Mouse (Mus musculus) kidney, embryonic 16.5 days (tissue): ENCODE data around the gene Olfr373. TPM values are rescaled to one million over a fixed set of nuclear protein-coding genes. Genes with fewer than 3 reads are reported as not detected.

Experiments used
- ATAC-seq: fragments of 200-750 bp; cut with Nextera tagmentation; 2 replicates; pipeline ENCODE4 v1.8.0; 2017; ENCODE audit warnings: moderate TSS enrichment; ENCODE audit not compliant: low FRiP score, low TSS enrichment
- H3K27ac ChIP-seq: fragments of 300-500 bp; sonication (generic); 2 replicates; pipeline ENCODE4 v1.5.1; 2014; ENCODE audit warnings: low read length
- H3K27me3 ChIP-seq: fragments of 300-500 bp; sonication (generic); 2 replicates; pipeline ENCODE4 v1.6.1; 2014; ENCODE audit warnings: low read length, control low read depth, mixed read lengths; ENCODE audit not compliant: insufficient read depth
- H3K36me3 ChIP-seq: fragments of 300-500 bp; sonication (generic); 2 replicates; pipeline ENCODE4 v1.6.1; 2014; ENCODE audit warnings: low read length, control low read depth, mixed read lengths; ENCODE audit not compliant: insufficient read depth
- H3K4me1 ChIP-seq: fragments of 300-500 bp; sonication (generic); 2 replicates; pipeline ENCODE4 v1.6.1; 2014; ENCODE audit warnings: low read length, control low read depth, mixed read lengths; ENCODE audit not compliant: insufficient read depth
- H3K4me2 ChIP-seq: fragments of 300-500 bp; sonication (generic); replicated peaks from 2 replicates; pipeline ENCODE4 v1.6.1; 2014; ENCODE audit warnings: low read depth, low read length
- H3K4me3 ChIP-seq: fragments of 300-500 bp; sonication (generic); 2 replicates; pipeline ENCODE4 v1.5.1; 2014; ENCODE audit warnings: mild to moderate bottlenecking, low read length
- H3K9ac ChIP-seq: fragments of 300-500 bp; sonication (generic); replicated peaks from 2 replicates; pipeline ENCODE4 v1.6.1; 2014; ENCODE audit warnings: low read length
- H3K9me3 ChIP-seq: fragments of 300-500 bp; sonication (generic); 2 replicates; pipeline ENCODE4 v1.6.1; 2016; ENCODE audit warnings: low read length, control low read depth
- WGBS: fragments of 180-500 bp; shearing (Covaris S2); extraction: QIAGEN DNeasy Blood & Tissue Kit; methylation state at CpG from one replicate; pipeline ENCODE4 v1.1.7; 2014; 5-methylcytosine and 5-hydroxymethylcytosine counted together
- polyA plus RNA-seq: library from polyadenylated mRNA; unstranded; fragments of >200 nt; fragmentation: Nextera tagmentation; extraction: Ambion mirVana; gene quantifications from 2 replicates; pipeline ENCODE4 v1.2.1, GENCODE M21; 2015

Olfr373 gene
- polyA plus RNA-seq, 1 experiment from 2014 or later = not detected

DNA sequence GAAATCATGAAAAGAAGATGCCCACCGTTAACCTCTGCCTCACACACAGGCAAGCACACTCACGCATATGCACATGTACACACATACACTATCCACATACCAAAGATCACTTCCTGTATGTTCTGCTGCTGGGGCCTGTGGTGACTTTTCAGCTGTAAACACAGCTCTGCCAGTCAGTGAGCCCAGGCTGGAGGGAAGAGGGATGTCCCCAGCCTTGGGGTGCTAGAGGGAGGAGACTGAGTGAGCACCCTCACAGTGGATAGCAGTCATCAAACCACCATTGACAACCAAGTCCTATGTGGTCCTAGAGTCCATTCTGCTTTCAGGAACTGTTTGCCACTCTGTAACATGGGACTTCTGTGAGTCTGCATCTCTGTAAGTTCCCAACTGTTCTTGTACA is 48.9 kb downstream of the Olfr373 start:
- H3K27ac ChIP-seq = peak overlapping the region; percentile 51
- ATAC-seq = no peak
- 72% methylated on average over 2 of the region's 2 CpGs for WGBS
- H3K4me2 ChIP-seq = no peak overlapping the region
- H3K27me3 ChIP-seq = no peaks in the 10 kb centered on the region
- no peaks in the 10 kb centered on the region for H3K36me3 ChIP-seq
- H3K9me3 ChIP-seq = no peaks in the 10 kb centered on the region
- H3K4me1 ChIP-seq = peaks cover 10% of the 10 kb centered on the region
- no peak overlapping the region for H3K9ac ChIP-seq
- H3K4me3 ChIP-seq = no peak overlapping the region

DNA sequence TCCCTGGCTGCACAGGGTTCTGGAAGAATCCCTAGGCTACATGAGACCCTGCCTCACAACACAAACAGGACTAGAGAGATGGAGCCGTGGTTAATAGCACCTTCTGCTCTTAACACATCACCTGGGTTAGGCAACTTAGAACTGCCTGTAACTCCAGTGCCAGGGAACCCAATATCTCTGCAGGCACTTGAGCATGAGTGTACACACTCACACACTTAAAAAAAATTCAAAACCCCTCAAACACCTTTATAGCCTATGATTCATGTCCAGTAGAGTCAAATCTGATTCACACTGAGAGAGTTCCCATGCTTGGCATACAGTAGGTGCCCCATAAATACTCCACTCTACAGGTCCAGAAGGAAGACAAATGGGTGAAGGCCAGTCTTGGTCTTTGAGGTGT is 49.4 kb downstream of the Olfr373 start:
- Histone ChIP-seq H3K4me2 (no peak overlapping the region), H3K27ac (peak overlapping the region; percentile 51; the same call in 1 of the 2 replicates), H3K9ac (no peak overlapping the region), H3K4me3 (no peak overlapping the region), H3K4me1 (peaks cover 15% of the 10 kb centered on the region), H3K27me3 (no peaks in the 10 kb centered on the region), H3K9me3 (no peaks in the 10 kb centered on the region), H3K36me3 (no peaks in the 10 kb centered on the region)
- WGBS = 75% methylated on average over 1 of the region's 1 CpGs
- no peak for ATAC-seq

DNA sequence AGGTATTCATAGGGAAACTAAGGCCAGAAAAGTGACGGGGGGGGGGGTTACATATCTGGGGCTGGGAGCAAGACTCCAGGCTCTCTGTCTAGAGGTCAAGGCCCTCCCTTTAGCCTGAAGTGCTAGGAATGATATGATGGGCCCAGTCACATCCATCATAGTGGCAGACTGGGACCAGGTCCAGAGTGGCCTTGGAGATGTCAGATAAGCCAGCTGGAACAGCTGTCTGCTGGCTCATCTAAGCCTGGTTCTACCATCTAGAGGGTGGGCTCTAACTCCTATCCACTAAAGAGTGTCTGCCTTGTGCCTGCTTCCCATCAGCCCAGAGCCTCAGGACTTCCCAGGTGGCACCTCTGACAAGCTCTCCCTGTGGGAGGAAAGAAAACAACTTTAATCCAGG is 49.9 kb downstream of the Olfr373 start:
- 72% methylated on average over 1 of the region's 1 CpGs for WGBS
- Histone ChIP-seq H3K4me1 (peaks cover 19% of the 10 kb centered on the region), H3K36me3 (no peaks in the 10 kb centered on the region), H3K4me2 (no peak overlapping the region), H3K9me3 (no peaks in the 10 kb centered on the region), H3K9ac (no peak overlapping the region), H3K27me3 (no peaks in the 10 kb centered on the region), H3K27ac (peak overlapping the region; percentile 11; the same call in 1 of the 2 replicates), H3K4me3 (no peak overlapping the region)
- no peak for ATAC-seq

DNA sequence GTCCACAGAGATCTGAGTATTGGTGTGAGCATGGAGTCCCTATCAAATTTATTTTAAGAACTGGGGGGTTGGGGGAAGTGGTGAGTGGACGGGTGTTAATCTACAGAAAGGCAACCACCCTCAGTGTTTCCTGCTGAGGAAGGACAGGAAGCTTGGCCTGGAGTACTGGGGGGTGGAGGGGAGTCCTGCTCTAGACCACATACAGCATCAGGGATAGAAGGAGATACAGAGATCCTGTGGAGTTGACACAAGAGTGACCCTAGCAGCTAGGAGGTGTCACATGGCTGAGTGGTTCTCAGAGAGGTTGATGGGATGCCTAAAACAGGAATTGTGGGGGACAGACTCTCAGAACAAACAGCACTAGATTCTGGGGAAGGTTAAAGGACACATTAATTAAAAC is 50.5 kb downstream of the Olfr373 start:
- Histone ChIP-seq H3K36me3 (peaks cover 5% of the 10 kb centered on the region; the same call in 1 of the 2 replicates), H3K4me3 (no peak overlapping the region), H3K4me1 (peaks cover 19% of the 10 kb centered on the region), H3K4me2 (no peak overlapping the region), H3K9ac (no peak overlapping the region), H3K27ac (peak overlapping the region; percentile 11; the same call in 1 of the 2 replicates), H3K9me3 (no peaks in the 10 kb centered on the region), H3K27me3 (no peaks in the 10 kb centered on the region)
- 13% methylated on average over 1 of the region's 1 CpGs for WGBS
- ATAC-seq = no peak

DNA sequence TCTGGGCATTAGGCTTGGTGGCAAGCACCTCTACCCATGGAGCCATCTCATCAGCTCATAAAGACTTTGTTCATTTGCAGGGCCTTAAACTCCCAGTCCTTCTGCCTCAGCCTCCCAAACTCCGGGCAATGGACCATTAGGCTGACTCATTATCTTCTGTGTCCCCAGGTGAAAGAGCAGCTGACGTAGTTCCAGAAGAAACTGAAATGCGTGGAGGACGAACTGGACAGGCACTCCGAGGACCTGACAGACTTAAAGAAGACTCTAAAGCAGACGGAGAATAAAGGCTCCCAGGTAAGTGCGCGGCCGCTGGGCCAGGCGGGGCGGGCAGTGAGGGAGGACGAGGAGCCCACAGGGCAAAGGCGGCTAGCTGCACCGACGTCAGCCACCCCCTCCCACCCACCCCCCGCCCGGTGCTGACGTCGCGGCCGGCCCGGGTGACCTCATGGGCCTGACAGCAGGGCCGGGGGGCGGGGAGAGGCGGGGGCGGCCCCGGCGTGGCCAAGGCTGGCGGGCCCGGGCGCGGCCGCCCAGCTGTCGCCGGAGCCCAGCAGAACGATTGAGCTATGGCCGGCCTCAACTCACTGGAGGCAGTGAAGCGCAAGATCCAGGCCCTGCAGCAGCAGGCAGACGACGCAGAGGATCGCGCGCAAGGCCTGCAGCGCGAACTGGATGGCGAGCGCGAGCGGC is 51.9 kb downstream of the Olfr373 start, which contains the start of gene Tpm4:
Gene Tpm4 (plus strand): TSS at position 220 of the 690 bp plus-strand sequence.
- peak within 1 kb of the TSS; percentile 83 for H3K4me2 ChIP-seq
- peak within 1 kb of the TSS; percentile 100 for H3K27ac ChIP-seq
- peaks cover 19% of the 10 kb centered on the region for H3K4me1 ChIP-seq
- no peaks in the 10 kb centered on the region for H3K9me3 ChIP-seq
- under 1% methylated on average over 25 of the region's 49 CpGs for WGBS
- peaks cover 19% of the 10 kb centered on the region for H3K36me3 ChIP-seq
- peak within 1 kb of the TSS; percentile 95 for H3K9ac ChIP-seq
- H3K27me3 ChIP-seq = no peaks in the 10 kb centered on the region
- peak within 1 kb of the TSS; percentile 93 for H3K4me3 ChIP-seq
- ATAC-seq = peak; percentile 88

DNA sequence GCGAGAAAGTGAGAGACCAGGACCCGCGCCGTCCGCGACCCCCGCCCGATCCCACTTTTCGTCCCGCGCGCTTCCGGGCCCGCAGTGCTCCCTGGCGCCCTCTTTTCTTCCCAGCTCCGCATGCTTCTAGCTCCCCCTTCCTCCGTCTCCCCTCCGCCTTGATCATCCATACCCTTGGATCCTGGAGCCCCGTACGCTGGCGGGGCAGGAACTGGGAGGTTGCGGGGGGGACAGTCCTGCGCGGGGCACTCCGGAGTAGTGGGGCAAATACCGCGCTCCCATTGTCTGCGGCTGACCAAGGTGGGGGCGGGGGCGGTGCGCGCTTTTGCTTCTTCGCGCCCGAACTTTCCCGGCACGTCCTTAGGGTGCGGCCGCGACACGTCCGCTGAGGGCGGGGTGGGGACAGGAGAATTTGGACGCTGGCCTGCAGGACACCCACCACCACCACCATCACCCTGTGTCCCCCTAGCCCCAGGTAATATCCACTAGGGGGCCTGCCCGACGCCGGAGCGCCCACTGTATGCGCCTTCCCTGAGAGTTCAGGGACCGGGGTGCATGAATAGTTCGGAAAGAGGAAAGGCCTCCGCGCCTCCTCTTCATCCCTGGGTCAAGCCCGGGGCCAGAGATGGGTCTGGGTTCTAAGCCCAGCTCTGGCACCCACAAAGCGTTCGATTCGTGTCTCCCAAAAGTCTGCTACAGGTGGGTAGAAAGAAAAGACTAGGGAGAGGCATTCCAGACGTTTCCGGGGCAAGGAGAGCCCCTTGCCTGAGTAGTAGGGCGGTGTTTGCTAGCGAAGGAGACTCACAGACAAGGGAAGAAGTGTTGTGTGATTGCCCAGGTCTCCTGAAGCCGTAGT is 52.7 kb downstream of the Olfr373 start:
- peak overlapping the region; percentile 83 for H3K4me2 ChIP-seq
- peaks cover 19% of the 10 kb centered on the region for H3K4me1 ChIP-seq
- H3K27me3 ChIP-seq = no peaks in the 10 kb centered on the region
- H3K27ac ChIP-seq = peak overlapping the region; percentile 100
- H3K9me3 ChIP-seq = no peaks in the 10 kb centered on the region
- ATAC-seq = peak; percentile 60
- H3K4me3 ChIP-seq = peak overlapping the region; percentile 93
- H3K9ac ChIP-seq = peak overlapping the region; percentile 95
- under 1% methylated on average over 52 of the region's 62 CpGs for WGBS
- peaks cover 25% of the 10 kb centered on the region for H3K36me3 ChIP-seq

DNA sequence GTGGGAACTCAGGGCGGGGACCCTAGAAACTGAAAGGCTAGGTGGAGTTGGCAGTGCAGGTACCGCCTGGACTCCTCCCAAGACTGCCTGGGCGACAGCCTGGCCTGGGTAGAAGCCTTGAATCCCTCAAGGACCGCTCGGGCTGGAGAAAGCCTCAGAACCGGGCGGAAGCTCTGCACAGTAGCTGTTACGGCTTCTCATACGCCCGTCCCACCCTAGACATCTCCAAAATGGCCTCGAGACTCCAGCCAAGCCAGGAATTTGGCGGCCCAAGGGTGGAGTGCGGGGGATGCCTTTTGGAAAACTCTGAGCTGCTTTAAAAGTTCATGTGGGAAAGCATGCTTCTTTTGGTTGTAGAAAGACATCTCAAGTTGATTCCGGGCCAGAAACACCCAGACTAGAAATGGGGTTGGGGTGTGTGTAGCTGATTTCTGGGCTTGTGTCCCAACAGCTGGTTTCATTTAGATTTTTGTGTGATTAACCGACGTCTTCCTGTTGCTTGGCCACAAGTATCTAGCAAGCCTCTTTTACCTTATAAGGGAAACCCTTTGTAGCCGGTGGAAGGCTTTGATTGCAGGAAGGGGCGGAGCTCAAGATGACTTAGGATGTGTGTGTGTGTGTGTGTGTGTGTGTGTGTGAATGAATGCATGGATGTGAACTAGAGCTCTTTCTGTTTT is 53.5 kb downstream of the Olfr373 start:
- H3K4me1 ChIP-seq = peaks cover 19% of the 10 kb centered on the region
- H3K27ac ChIP-seq = peak overlapping the region; percentile 100
- WGBS = under 1% methylated on average over 18 of the region's 18 CpGs
- no peaks in the 10 kb centered on the region for H3K9me3 ChIP-seq
- peaks cover 33% of the 10 kb centered on the region for H3K36me3 ChIP-seq
- H3K4me2 ChIP-seq = peak overlapping the region; percentile 83
- peak overlapping the region; percentile 95 for H3K9ac ChIP-seq
- no peaks in the 10 kb centered on the region for H3K27me3 ChIP-seq
- H3K4me3 ChIP-seq = peak overlapping the region; percentile 93
- ATAC-seq = peak; percentile 50

DNA sequence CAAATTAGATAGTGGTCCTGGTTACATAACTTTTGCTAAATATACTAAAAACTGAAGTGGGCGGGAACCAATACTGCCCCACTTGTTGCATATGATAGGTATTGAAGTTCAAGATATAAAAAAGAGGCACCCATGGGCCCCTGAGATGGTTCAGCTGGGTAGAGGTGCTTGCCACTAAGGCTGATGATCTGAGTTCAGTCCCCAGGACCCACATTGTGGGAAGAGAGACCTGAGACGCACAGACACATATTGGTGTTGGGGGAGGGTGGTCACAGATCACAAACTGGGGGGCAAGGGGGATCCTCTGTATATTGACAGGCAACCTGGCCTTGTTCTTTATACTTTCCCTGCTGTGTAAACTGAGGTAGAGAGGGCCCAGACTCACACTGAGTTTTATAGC is 54.5 kb downstream of the Olfr373 start:
- Histone ChIP-seq H3K9ac (peak overlapping the region; percentile 9; the same call in 1 of the 2 replicates), H3K27me3 (no peaks in the 10 kb centered on the region), H3K9me3 (no peaks in the 10 kb centered on the region), H3K4me3 (peak overlapping the region; percentile 93), H3K27ac (no peak overlapping the region; the same call in 1 of the 2 replicates), H3K36me3 (peaks cover 42% of the 10 kb centered on the region), H3K4me2 (peak overlapping the region; percentile 83), H3K4me1 (peaks cover 19% of the 10 kb centered on the region)
- 69% methylated on average over 2 of the region's 2 CpGs for WGBS
- no peak for ATAC-seq

DNA sequence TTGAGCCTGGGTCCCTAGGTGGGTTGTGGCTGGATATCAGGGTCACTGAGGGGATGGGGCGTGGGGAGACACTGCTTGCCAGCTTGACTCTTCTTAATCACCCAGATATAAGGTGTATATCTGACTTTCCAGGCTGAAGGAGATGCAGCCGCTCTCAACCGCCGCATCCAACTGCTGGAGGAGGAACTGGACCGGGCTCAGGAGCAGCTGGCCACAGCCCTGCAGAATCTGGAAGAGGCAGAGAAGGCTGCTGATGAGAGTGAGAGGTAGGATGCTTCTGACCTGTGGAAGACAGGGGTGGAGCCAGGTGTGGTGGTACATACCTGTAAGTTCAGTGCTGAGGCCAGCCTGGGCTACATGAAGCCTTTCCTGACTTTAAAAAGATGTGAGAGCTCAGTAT is 55.5 kb downstream of the Olfr373 start:
- no peaks in the 10 kb centered on the region for H3K9me3 ChIP-seq
- H3K4me3 ChIP-seq = no peak overlapping the region
- H3K9ac ChIP-seq = no peak overlapping the region
- H3K27me3 ChIP-seq = no peaks in the 10 kb centered on the region
- H3K36me3 ChIP-seq = peaks cover 52% of the 10 kb centered on the region
- H3K4me2 ChIP-seq = no peak overlapping the region
- 94% methylated on average over 5 of the region's 5 CpGs for WGBS
- no peak overlapping the region for H3K27ac ChIP-seq
- H3K4me1 ChIP-seq = peaks cover 16% of the 10 kb centered on the region
- ATAC-seq = no peak
